Mouse (Mus musculus) MEL (cell line): ENCODE measurements around the gene Mfsd1.

Source experiments
- BHLHE40 ChIP-seq: IDR thresholded peaks from 2 replicates; pipeline ENCODE4 v1.6.1; 2012; ENCODE audit warnings: low read depth, mild to moderate bottlenecking, inconsistent platforms, low read length, improper control_type of control experiment, borderline replicate concordance
- CHD2 ChIP-seq: IDR thresholded peaks from 2 replicates; pipeline ENCODE4 v1.6.1; 2011; ENCODE audit warnings: low read length, improper control_type of control experiment
- CTCF ChIP-seq, 3 experiments: IDR thresholded peaks in 2 of 3; conservative IDR thresholded peaks in 1 of 3; 2 replicates each; pipeline ENCODE4 v1.5.1; 2011 to 2012; ENCODE audit warnings: low read length in 3 of 3, low read depth in 2 of 3, mild to moderate bottlenecking in 2 of 3, improper control_type of control experiment in 1 of 3, inconsistent platforms in 1 of 3, mixed read lengths in 1 of 3, moderate library complexity in 1 of 3; ENCODE audit not compliant: control insufficient read depth in 1 of 3, insufficient read depth in 1 of 3, poor library complexity in 1 of 3, severe bottlenecking in 1 of 3
- MAX ChIP-seq: IDR thresholded peaks from 2 replicates; pipeline ENCODE4 v1.6.1; 2011; ENCODE audit warnings: low read length, improper control_type of control experiment
- POLR2AphosphoS2 ChIP-seq: IDR thresholded peaks from 2 replicates; pipeline ENCODE4 v1.6.1; 2011; ENCODE audit warnings: low read length, improper control_type of control experiment
- ZMIZ1 ChIP-seq: IDR thresholded peaks from 2 replicates; pipeline ENCODE4 v1.6.1; 2012; ENCODE audit warnings: low read depth, mild to moderate bottlenecking, inconsistent platforms, low read length, improper control_type of control experiment, moderate library complexity

DNA sequence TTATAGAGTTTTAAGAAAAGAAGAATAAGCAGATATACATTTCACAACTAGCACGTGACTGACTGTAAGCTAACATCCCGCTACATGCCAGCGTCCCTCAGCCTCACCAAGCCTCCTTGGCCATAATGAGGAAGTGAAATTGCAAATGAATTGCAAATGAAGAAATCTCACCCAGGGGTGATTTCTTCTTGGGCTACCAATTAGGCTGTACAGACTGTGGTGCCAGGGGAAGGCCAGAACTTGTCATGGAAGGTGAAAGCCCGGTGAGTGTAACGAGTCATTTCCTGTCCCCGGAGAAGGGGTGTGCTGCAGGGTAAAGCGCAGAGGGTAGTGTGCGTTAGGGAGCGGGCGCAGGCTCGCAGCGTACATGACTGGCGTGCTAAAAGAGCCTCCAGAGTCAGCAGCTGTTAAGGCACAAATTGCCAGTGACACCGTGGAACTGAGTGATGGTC is 25.3 kb upstream of the Mfsd1 start:
- TF ChIP-seq CTCF (IDR thresholded peaks at IDR 0.05 in 2 of 3, conservative IDR thresholded peaks at IDR 0.05 in 1 of 3; ENCODE audit: control insufficient read depth in 1 of 3, insufficient read depth in 1 of 3, low read depth in 2 of 3, low read length in 3 of 3, poor library complexity in 1 of 3, severe bottlenecking in 1 of 3) (no peak), CHD2 (no peak), POLR2AphosphoS2 (no peak), MAX (no peak), BHLHE40 (no peak), ZMIZ1 (no peak)
